Mouse (Mus musculus): Measurements from ENCODE around the gene Klhl4. TPM values are rescaled to one million over a fixed set of nuclear protein-coding genes. Genes with fewer than 3 reads are reported as not detected.

The Klhl4 gene
- 0.50 TPM for total RNA-seq (2023)

GRCm38 (mm10) chrX:114473782-114474731, at the start of gene Klhl4:
Gene Klhl4, plus strand, starts transcription at chrX:114474333.

Measured in CD4-positive naive resting alpha-beta T cell, adult 76 days (primary cell).